Mouse (Mus musculus) embryonic facial prominence, embryonic 12.5 days (tissue): ENCODE results near the gene Shf. TPM values are rescaled to one million over a fixed set of nuclear protein-coding genes. Genes with fewer than 3 reads are reported as not detected.
"Not testable (repeated sequence)": the region's sequence is repeated elsewhere in the genome, so short reads cannot be mapped to it uniquely, and the experiment has no call there.

Experiments
- ATAC-seq: fragments of 200-750 bp; cut with Nextera tagmentation; 2 replicates; pipeline ENCODE4 v1.8.0; 2017; ENCODE audit not compliant: insufficient number of reproducible peaks, insufficient read depth, low FRiP score, low TSS enrichment
- H3K27ac ChIP-seq: fragments of 300-500 bp; sonication (generic); 2 replicates; pipeline ENCODE4 v1.5.1; 2016; ENCODE audit warnings: mild to moderate bottlenecking
- H3K27me3 ChIP-seq: fragments of 300-500 bp; sonication (generic); 2 replicates; pipeline ENCODE4 v1.6.1; 2016; ENCODE audit warnings: mild to moderate bottlenecking, moderate library complexity
- H3K36me3 ChIP-seq: fragments of 300-500 bp; sonication (generic); 2 replicates; pipeline ENCODE4 v1.6.1; 2016; ENCODE audit warnings: mild to moderate bottlenecking
- H3K4me1 ChIP-seq: fragments of 300-500 bp; sonication (generic); 2 replicates; pipeline ENCODE4 v1.6.1; 2016
- H3K4me2 ChIP-seq: fragments of 300-500 bp; sonication (generic); replicated peaks from 2 replicates; pipeline ENCODE4 v1.6.1; 2016; ENCODE audit warnings: mild to moderate bottlenecking, moderate library complexity
- H3K4me3 ChIP-seq: fragments of 300-500 bp; sonication (generic); 2 replicates; pipeline ENCODE4 v1.5.1; 2016; ENCODE audit warnings: mild to moderate bottlenecking
- H3K9ac ChIP-seq: fragments of 300-500 bp; sonication (generic); 2 replicates; pipeline ENCODE4 v1.6.1; 2016; ENCODE audit warnings: mild to moderate bottlenecking, moderate library complexity
- H3K9me3 ChIP-seq: fragments of 300-500 bp; sonication (generic); 2 replicates; pipeline ENCODE4 v1.6.1; 2016; ENCODE audit warnings: mild to moderate bottlenecking, moderate library complexity
- WGBS: fragments of 180-500 bp; shearing (Covaris S2); methylation state at CpG from one replicate; pipeline ENCODE4 v1.1.7; 2016; 5-methylcytosine and 5-hydroxymethylcytosine counted together
- polyA plus RNA-seq: library from polyadenylated mRNA; unstranded; fragments of >200 nt; fragmentation: Nextera tagmentation; extraction: Ambion mirVana; gene quantifications from 2 replicates; pipeline ENCODE4 v1.2.1, GENCODE M21; 2016

The Shf gene
- polyA plus RNA-seq, 1 experiment from 2014 or later: 6.5 TPM

- WGBS: 64% methylated on average over 12 of the region's 12 CpGs
- Histone ChIP-seq H3K27me3 (no peaks in the 10 kb centered on the region), H3K9ac (no peak overlapping the region), H3K36me3 (peaks cover 44% of the 10 kb centered on the region), H3K9me3 (no peaks in the 10 kb centered on the region), H3K4me1 (peaks cover 6% of the 10 kb centered on the region), H3K4me3 (no peak overlapping the region), H3K4me2 (no peak overlapping the region), H3K27ac (no peak overlapping the region)
- ATAC-seq: no peak
These were observed 14.6 kb downstream of the Shf start for GRCm38 (mm10) chr2:122354191-122354929.

DNA sequence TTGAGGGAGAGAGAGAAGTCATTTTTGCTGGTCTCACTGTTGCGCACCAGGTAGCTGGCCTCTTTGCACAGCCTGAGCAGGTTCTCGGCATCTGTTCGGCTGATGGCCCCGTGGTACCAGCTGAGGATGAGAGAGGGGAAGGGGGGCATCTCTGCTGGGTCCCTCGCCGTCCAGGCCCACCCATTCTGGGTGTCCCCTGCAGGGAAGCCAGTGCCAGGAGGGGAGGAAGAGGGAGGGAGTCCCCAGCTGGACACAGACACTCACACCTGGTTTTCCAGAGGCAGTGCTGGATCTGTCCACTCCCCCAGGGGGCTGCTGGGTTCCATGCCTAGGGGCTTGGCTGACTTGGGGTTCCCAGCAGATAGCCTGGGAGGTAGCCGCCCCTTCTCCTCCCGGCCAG, 15.2 kb downstream of the Shf start:
- peaks cover 9% of the 10 kb centered on the region for H3K4me1 ChIP-seq
- H3K27me3 ChIP-seq: no peaks in the 10 kb centered on the region
- no peak overlapping the region for H3K27ac ChIP-seq
- no peak for ATAC-seq
- WGBS: 88% methylated on average over 8 of the region's 8 CpGs
- H3K9ac ChIP-seq: no peak overlapping the region
- H3K4me2 ChIP-seq: no peak overlapping the region
- peaks cover 39% of the 10 kb centered on the region for H3K36me3 ChIP-seq
- H3K4me3 ChIP-seq: no peak overlapping the region
- H3K9me3 ChIP-seq: no peaks in the 10 kb centered on the region

DNA sequence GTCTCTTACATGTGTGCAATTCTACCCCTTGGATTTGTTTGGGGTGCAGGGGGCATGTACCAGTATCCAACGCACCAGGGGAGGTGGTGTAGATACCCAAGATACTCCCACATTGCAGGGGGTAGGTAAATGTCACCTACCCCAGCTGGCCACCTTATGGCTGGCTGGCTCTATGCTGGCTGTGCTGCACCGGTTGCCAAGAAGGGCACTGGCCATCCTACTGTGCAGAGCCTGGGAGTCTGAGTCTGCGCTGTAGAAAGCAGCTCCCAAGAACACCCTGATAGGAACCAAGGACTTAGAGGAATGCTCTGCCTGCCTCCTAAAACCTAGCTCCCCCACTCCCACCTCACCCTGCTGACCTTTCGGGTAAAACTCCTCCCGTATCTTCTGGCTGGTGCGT, 16.0 kb downstream of the Shf start:
- Histone ChIP-seq H3K4me3 (no peak overlapping the region), H3K9ac (no peak overlapping the region), H3K4me1 (peaks cover 12% of the 10 kb centered on the region), H3K4me2 (no peak overlapping the region), H3K27me3 (no peaks in the 10 kb centered on the region), H3K9me3 (no peaks in the 10 kb centered on the region), H3K27ac (no peak overlapping the region), H3K36me3 (peaks cover 37% of the 10 kb centered on the region)
- 76% methylated on average over 6 of the region's 6 CpGs for WGBS
- no peak for ATAC-seq

DNA sequence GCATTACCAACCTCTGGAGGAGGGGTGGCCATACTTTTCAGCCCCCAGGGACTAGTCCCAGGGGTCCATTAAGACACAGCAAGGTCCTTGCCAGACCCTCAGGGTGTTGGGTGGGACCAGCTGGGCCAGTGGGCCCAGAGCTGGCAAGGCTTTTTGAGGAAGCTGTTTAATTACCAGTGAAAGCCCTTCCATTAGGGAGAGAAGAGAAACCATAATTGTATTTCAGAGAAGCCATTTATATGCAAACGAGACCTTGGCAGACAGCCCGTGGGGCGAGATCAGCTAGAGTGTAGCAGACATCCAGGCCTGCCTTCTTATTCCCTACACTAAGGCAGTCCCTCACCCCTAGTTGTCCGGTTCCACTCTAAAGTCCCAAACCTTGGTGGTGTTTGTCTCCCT, 17.0 kb downstream of the Shf start:
- peaks cover 28% of the 10 kb centered on the region; the same call in 1 of the 2 replicates for H3K36me3 ChIP-seq
- no peak overlapping the region for H3K4me3 ChIP-seq
- H3K9me3 ChIP-seq: no peaks in the 10 kb centered on the region
- 45% methylated on average over 4 of the region's 4 CpGs for WGBS
- H3K9ac ChIP-seq: no peak overlapping the region
- H3K4me1 ChIP-seq: peaks cover 15% of the 10 kb centered on the region
- H3K4me2 ChIP-seq: no peak overlapping the region
- no peaks in the 10 kb centered on the region for H3K27me3 ChIP-seq
- H3K27ac ChIP-seq: peak overlapping the region; percentile 47; the same call in 1 of the 2 replicates
- no peak for ATAC-seq

- Histone ChIP-seq H3K9ac (no peak overlapping the region), H3K9me3 (no peaks in the 10 kb centered on the region), H3K27ac (peak overlapping the region; percentile 47; the same call in 1 of the 2 replicates), H3K27me3 (no peaks in the 10 kb centered on the region), H3K4me1 (peaks cover 15% of the 10 kb centered on the region), H3K4me2 (no peak overlapping the region), H3K4me3 (no peak overlapping the region), H3K36me3 (peaks cover 22% of the 10 kb centered on the region; the same call in 1 of the 2 replicates)
- ATAC-seq: no peak
- 69% methylated on average over 5 of the region's 5 CpGs for WGBS
These were observed 17.6 kb downstream of the Shf start for GRCm38 (mm10) chr2:122351156-122351930.

DNA sequence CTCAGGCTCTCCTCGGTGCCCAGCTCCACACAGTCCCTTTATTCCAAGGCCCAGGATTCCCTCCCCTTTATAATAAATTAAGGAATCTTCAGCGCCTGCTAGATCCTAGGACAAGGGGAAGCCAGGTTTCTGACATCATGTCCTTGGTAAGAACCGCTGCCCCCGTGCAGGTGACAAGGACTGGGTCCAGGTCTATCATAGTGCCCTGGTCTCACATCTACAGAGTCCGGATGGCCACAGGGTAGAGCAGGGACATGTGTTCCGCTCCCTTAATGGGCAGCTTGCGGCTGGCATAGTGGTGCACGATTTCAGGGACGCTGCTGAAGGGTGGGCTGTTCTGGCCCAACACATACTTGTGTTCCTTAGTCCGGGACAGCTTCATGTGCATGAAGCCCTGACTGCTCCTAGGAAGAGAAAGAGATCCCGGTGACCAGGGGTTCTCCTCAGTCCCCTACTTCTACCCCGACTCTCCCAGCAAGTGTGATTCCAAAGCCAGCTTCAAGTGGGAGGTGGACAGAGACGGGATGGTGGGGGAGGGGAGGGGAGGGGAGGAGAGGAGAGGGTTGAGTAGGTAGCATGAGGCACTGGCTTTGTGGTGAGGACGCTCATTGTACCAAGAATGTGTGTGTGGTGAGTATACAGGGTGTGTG, 19.7 kb downstream of the Shf start:
- WGBS: 8% methylated on average over 14 of the region's 14 CpGs
- ATAC-seq: peak; percentile 63
- no peaks in the 10 kb centered on the region for H3K27me3 ChIP-seq
- H3K27ac ChIP-seq: peak overlapping the region; percentile 96
- H3K9ac ChIP-seq: peak overlapping the region; percentile 81
- H3K4me3 ChIP-seq: peak overlapping the region; percentile 45
- H3K4me1 ChIP-seq: peaks cover 15% of the 10 kb centered on the region
- H3K36me3 ChIP-seq: peaks cover 12% of the 10 kb centered on the region; the same call in 1 of the 2 replicates
- no peaks in the 10 kb centered on the region for H3K9me3 ChIP-seq
- H3K4me2 ChIP-seq: peak overlapping the region; percentile 54

- H3K27me3 ChIP-seq: no peaks in the 10 kb centered on the region
- H3K4me2 ChIP-seq: peak overlapping the region; percentile 54
- no peaks in the 10 kb centered on the region for H3K9me3 ChIP-seq
- peaks cover 15% of the 10 kb centered on the region for H3K4me1 ChIP-seq
- peaks cover 9% of the 10 kb centered on the region; the same call in 1 of the 2 replicates for H3K36me3 ChIP-seq
- peak overlapping the region; percentile 96 for H3K27ac ChIP-seq
- H3K4me3 ChIP-seq: peak overlapping the region; percentile 45
- peak overlapping the region; percentile 81 for H3K9ac ChIP-seq
- WGBS: under 1% methylated on average over 56 of the region's 63 CpGs
- peak; percentile 79 for ATAC-seq
These were observed 20.3 kb downstream of the Shf start for GRCm38 (mm10) chr2:122348531-122349131.

DNA sequence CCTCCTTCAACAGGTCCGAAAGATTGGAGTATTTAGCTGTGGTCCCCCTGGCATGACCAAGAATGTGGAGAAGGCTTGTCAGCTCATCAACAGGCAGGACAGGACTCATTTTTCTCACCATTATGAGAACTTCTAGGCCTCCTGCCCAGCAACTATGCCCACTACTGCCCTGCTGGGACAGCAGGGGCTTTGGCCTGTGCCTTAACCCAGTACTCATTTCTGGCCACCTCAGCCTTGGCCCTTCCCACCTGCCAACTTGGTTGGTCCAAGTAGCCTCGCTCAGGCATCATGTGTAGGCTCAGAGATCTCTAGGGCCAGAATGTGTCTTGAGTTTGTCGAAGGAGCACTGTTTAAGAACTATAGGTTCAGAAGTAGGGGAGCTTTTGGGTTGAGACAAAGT, 21.7 kb downstream of the Shf start:
- no peaks in the 10 kb centered on the region for H3K27me3 ChIP-seq
- no peak overlapping the region for H3K27ac ChIP-seq
- no peak for ATAC-seq
- H3K9me3 ChIP-seq: no peaks in the 10 kb centered on the region
- no peaks in the 10 kb centered on the region for H3K36me3 ChIP-seq
- WGBS: 93% methylated on average over 3 of the region's 3 CpGs
- H3K4me1 ChIP-seq: peaks cover 15% of the 10 kb centered on the region
- no peak overlapping the region for H3K4me3 ChIP-seq
- no peak overlapping the region for H3K9ac ChIP-seq
- H3K4me2 ChIP-seq: no peak overlapping the region

GRCm38 (mm10) chr2:122346164-122346563, 22.8 kb downstream of the Shf start:
- peaks cover 15% of the 10 kb centered on the region for H3K4me1 ChIP-seq
- H3K36me3 ChIP-seq, H3K27me3 ChIP-seq, H3K9ac ChIP-seq, ATAC-seq, H3K9me3 ChIP-seq, H3K4me3 ChIP-seq, H3K4me2 ChIP-seq, H3K27ac ChIP-seq: not testable (repeated sequence)
- whole genome bisulfite sequencing: 92% methylated on average over 6 of the region's 6 CpGs

GRCm38 (mm10) chr2:122345106-122345893, 23.7 kb downstream of the Shf start:
- Histone ChIP-seq H3K4me3 (no peak overlapping the region), H3K4me2 (no peak overlapping the region), H3K27me3 (no peaks in the 10 kb centered on the region), H3K9ac (no peak overlapping the region), H3K36me3 (no peaks in the 10 kb centered on the region), H3K9me3 (no peaks in the 10 kb centered on the region), H3K27ac (no peak overlapping the region), H3K4me1 (peaks cover 15% of the 10 kb centered on the region)
- no peak for ATAC-seq
- 75% methylated on average over 6 of the region's 6 CpGs for WGBS

DNA sequence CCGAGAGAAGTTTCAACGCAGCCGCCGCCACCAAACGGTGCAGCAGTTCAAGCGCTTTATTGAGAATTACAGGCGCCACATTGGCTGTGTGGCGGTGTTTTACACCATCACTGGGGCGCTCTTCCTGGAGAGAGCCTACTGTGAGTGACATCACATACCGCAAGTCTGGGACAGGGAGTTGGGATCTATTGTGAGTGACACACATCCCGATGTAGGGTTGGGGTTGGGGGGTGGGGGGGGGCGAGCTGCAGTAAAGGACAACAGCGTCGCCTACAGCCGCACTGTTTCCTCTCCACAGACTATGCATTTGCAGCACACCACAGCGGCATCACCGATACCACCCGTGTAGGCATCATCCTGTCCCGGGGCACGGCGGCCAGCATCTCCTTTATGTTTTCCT, 31.7 kb downstream of the Shf start:
- H3K4me3 ChIP-seq: 0 out of 2 replicates have a peak overlapping the region, but pooled peaks have one; percentile 5
- H3K27me3 ChIP-seq: peaks cover 4% of the 10 kb centered on the region; the same call in 1 of the 2 replicates
- no peaks in the 10 kb centered on the region for H3K36me3 ChIP-seq
- H3K9me3 ChIP-seq: no peaks in the 10 kb centered on the region
- H3K27ac ChIP-seq: no peak overlapping the region
- no peak for ATAC-seq
- peak overlapping the region; percentile 14 for H3K4me2 ChIP-seq
- WGBS: 66% methylated on average over 21 of the region's 21 CpGs
- H3K4me1 ChIP-seq: no peaks in the 10 kb centered on the region
- no peak overlapping the region for H3K9ac ChIP-seq
